Mouse (Mus musculus): ENCODE measurements around the gene Tbl1xr1.

The Tbl1xr1 gene

DNA sequence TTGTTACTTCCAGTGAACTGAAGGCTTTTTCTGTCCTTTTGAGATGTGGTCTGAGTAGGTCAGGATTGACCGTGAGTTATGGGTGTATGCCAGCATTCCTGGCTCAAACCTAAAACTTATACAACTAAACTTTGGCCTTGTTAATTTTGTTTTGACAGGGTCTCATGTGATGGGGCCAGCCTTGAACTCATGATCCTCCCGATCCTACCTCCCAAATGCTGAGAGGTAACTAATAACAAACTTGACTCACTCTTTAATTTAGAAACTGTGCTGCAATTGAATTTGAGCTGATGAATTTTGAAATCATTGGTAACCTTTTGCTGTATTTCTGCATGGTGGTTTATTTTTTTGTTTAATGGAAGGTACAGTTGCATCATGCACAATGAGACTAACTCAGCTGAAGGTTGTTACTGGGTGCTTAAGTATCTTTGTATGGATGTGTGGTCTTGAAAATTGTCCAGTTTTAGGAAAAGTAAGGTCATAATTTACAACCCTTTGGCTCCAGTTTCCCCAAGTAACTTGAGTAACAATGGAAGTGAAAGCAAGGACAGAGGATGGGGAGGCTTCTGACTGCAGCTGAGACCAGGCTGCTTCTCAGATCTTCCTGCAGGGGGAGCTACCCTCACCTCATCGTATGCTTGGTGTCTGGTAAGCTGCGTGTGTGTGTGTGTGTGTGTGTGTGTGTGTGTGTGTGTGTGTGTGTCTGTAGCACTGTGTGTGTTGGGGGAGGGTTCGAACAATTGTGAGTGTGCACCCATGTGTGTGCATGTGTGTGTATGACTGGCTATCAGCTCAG lies 66.6 kb downstream of the Tbl1xr1 start:
- DNase-seq (ENCODE audit: low spot score in 2 of 2), result peak in 1 of 2 experiments; percentile 36

DNA sequence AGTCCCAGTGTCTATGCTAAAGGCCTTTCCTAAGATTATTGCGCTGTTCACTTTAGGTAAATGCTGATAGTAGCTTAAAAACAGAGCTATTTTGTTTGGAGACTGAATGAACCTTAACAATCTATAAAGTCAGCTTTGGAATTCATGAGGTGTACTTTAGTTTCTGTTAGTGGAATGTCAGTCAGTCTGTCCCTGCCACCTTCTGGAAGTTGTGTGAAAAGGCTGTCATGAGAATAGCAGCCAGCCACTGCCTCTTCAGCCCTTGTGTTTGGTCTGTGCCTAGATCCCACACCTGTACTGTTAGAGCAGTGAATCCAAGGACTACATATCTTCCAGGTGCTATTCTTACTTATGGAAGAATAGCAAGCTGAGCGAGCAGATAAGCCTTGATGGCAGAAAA lies 67.8 kb downstream of the Tbl1xr1 start:
- no peak for DNase-seq (ENCODE audit: low spot score in 2 of 2)

DNA sequence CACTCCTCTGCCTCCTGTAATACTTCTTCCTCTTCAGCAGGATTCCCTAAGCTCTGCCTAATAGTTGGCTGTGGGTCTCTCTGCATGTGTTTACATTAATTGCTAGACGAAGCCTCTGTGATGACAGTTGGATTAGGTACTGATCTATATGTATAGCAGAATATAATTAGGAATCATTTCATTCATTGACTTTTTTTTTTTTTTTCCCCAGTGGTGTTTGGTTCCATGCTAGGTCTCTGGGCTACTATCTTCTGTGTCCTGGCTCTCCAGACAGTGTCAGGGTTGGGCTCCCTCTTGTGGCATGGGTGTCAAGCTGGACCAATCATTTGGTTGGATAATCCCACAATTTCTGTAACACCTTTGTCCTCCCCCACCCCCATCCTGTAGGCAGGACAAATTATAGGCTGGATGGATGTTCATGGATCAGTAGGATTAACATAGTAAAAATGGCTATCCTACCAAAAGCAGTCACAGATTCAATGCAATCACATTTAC lies 71.0 kb downstream of the Tbl1xr1 start:
- no peak for DNase-seq (ENCODE audit: low spot score in 2 of 2)

DNA sequence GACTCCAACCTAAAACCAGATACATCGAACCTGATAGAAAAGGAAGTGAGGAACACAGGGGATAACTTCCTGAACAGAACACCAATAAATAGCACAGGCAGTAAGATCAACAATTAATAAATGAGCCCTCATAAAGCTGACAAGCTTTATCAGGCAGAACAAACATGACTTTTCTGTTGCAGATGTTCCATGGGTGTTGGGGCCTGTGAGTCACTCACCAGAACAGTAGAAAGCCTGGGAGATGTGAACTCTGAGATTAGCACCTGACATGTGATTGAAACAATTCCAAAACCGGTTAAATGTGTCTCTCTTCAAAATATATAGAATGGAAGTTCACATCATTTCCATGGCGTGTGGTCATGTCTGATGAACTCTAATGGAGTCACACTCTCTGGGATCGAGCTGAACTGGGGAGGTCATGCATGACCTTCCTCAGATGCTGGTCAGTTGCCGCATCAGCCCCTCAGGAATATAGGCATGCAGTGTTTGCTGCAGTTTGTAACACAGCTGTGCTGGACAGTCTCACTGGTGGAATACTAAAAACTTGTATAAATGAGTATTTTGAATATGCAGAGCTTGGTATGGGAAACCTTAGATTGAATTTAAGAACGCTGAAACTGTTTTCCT lies 72.0 kb downstream of the Tbl1xr1 start:
- DNase-seq (ENCODE audit: low spot score in 2 of 2), result no peak

DNA sequence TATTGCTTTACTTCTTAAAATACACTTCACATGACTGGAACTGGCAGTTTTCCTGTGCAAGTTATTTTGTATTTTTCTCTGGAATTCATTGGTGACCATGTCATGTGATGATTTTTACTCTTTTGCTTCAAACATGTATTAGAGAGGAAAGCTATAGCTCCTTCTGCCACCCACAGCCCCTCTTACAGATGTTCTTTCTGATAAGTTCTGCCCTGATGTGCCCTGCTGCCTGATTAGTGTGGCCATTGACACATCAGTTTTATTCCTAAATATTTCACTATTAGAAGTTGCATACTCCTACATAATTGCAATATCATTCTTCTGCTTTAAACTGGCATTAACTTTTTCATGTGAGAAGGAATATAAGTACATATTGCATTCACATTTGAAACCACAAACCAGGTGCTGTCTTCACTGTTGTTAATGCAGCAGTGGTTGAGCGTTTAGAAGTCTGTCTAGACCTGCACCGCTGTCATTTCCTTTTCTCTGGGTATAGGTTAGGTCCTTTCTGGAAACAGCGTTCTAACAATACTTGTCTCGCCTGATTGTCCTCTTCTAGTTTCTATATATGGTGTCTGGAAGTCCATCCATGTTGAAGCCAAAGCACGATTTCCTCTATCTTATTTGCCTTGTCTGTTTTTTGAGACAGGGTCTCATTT lies 74.5 kb downstream of the Tbl1xr1 start:
- DNase-seq (ENCODE audit: low spot score in 2 of 2), result no peak

DNA sequence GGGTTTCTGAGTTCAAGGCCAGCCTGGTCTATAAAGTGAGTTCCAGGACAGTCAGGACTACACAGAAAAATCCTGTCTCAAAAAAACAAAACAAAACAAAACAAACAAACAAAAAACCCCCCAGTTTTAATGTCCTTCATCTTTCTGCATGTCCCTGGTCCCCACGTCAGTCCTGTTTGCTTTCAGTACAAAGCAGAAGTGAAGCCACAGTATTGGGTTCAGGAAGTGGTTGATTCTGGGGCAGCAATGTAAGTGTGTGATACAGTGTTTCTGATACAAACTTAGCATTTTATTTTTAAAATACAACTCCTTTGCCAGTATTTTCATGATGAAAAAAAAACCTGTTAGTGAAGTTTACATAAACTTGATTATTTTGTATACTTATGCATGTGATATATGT lies 76.3 kb downstream of the Tbl1xr1 start:
- DNase-seq (ENCODE audit: low spot score in 2 of 2), result no peak

DNA sequence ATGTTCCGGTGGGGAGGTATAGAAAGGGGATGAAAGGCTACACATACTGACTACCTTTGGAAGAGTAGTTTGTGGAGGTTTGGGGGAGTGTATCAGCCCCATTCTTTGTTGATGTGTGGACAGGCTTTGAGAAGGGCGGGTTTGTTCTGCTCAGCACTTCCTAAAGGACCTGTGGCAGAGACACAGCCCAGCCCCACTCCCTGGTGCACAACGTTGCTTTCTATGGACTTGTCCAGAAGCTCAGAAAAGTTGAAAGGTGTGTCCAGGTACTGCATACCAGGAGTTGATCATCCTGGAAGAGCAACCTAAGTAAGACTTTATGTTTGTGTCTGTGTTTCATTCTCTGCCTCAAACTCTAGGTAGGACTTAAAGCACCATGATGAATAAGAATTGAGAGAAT lies 78.1 kb downstream of the Tbl1xr1 start:
- DNase-seq (ENCODE audit: low spot score in 2 of 2), result no peak

DNA sequence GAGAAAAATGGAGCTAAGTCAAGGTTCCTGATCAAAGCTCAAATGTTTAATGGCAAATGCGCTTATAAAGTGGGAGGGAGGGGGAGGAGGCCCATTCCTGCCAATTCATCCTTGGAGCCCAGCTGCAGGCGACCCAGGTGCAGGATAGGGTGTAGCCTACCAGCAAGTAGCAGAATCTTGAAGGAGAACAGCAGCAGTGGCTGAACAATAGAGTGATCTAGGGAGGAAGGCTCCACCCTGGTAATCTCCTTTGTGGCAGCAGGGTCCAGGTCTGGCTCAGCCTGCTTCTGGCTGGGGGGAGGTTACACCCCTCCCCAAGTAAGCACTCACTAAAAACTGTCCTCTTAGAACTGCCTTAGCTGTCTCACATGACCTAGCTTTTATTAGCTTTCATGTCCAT lies 79.9 kb downstream of the Tbl1xr1 start:
- DNase-seq (ENCODE audit: low spot score in 2 of 2), result no peak

DNA sequence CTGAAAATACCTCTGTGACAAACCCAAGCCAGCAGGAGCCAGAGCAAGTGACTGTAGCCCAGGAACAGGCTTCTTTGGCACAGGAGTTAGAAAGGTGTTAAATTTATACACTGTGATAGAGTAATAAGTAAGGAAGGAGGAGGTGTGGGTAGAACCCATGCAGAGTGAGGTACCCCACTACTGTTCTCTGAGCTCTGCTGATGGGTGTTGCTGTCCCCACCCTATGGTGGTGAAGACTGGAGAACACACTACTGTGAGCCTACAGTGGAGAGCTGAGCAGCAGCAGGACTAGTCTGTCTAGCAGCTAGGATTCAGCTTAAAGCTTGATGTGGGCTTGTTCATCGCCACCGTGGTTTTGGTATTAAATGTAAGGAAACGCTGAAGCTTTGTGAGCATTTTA lies 86.5 kb downstream of the Tbl1xr1 start:
- no peak for DNase-seq (ENCODE audit: low spot score in 2 of 2)

DNA sequence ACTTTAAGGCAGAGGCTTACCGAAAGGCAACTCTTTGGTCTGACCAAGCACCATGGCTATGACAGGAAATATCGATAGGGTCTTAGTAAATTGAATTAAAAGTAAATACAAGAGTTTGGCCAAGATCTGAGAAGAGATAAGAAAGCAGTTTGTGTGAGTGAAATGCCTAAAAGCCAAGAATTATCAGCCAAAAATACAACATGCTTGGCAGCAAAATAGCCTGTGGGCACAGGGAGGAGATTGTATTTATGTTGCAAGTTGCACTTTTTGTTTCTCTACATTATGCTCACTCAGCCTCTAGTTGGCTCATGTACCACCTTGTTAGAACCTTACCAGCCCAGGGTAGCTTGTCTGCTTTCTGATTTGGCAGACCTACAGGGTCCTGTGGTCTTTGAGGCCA lies 91.4 kb downstream of the Tbl1xr1 start:
- no peak for DNase-seq (ENCODE audit: low spot score in 2 of 2)

DNA sequence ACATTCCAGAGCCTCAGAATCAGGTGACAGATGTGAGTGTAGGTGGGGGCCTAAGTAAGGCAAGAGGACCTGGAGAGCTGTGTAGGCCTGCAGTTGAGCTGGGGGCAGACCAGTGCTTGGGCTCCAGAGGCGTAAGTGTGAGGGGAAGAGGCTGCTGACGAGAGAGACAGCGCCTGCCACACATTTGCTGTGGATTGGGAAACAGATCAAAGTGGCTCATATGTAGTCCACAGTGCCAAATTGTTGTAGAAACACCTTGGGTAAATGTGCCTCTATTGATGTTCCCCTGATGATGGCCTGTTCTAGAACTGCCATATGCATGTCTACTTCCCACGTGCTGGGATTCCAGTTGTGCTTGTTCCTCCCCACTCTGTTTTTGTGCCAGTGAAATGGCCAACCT lies 92.0 kb downstream of the Tbl1xr1 start:
- no peak for DNase-seq (ENCODE audit: low spot score in 2 of 2)

DNA sequence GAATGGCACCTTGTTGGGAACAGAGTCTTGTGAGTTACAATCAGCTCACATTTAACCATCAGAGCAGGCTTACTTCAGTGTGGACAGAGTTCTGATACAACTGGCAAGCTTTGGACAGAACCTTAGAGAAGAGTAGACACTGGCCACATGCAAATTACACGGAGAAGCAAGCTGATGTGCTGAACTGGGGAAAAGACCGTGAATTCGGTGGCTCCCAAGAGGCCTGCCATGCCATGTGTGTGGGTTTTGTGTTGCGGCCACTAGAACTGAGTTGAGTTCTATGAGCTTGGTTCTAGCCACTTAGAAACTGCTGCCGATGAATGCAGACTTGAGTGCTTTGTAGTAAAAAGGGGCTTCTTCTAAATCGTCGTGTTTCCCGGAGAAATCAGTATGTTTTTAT lies 95.1 kb downstream of the Tbl1xr1 start:
- no peak for DNase-seq (ENCODE audit: low spot score in 2 of 2)

DNA sequence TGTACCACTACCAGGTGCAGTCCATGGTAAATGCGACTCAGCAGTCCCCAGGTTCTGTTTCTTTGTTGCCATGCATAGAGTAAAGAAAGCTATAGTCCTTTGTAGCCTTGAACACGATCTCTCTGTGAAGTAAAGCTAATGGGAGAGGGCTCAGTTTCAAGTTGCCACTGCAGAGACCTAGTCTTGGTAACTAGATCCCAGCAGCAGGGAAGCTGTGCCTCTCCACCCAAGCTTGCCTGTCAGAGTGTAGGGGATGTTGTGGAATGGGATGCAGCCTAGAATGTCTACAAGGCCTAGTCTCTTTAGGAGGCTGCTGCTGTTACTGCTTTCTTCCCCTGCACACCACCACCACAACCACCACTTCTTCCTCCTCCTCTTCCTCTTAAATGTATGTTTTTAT lies 96.0 kb downstream of the Tbl1xr1 start:
- DNase-seq (ENCODE audit: low spot score in 2 of 2), result no peak

DNA sequence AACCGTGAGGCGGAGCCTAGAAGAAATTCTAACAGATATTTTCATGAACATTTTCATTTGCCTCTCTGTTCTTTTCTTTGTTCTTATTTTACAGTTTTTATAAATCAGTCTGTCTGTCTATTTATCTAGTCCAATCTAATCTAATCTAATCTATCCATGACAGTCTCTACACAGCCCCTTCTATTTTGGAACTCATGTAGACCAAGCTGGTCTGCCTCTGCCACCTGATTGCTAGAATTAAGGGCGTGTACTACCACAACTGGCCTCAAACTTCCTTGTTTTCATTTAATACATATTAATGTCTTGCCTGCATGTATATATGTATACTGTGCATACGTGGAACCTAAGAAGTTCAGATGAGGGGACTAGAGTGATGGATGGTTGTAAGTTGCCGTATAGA lies 96.7 kb downstream of the Tbl1xr1 start:
- no peak for DNase-seq (ENCODE audit: low spot score in 2 of 2)

DNA sequence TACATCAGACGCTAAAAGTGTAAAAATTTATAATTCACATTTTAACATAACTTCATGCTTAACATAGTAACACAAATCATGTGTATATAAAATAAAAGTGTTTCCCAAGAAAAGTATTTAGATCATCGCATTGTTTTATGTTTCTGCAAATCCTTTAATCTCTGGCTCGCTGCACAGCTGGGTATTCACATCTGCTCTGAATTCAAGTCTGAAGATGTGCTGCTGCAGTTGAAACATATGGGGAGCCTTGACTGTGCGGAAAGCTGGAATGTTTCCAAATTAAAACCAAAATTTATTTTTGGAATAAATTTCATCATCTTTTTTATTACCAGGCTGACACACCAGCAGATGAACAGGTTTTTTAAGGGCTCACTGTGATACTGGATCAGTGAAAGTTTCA lies 97.8 kb downstream of the Tbl1xr1 start:
- DNase-seq (ENCODE audit: low spot score in 2 of 2), result no peak

DNA sequence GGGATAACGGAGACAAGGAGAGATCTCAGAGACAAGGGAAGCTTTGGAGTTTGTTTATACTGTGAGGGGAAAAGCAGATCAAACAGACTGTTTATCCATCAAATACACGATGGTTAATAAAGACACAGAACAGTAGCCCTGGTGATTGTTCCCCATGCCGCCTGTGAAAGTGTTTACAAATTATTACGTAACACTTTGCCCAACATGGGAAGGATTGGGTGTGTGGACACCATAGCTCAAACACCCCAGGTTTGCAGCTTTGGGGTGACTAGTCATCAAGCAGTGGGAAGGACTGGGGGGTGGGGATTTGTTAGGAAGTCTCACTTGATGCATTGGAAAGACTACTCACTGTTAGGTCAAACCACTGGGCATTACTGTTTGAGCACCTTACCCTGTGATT lies 103.6 kb downstream of the Tbl1xr1 start:
- DNase-seq (ENCODE audit: low spot score in 2 of 2), result no peak

DNA sequence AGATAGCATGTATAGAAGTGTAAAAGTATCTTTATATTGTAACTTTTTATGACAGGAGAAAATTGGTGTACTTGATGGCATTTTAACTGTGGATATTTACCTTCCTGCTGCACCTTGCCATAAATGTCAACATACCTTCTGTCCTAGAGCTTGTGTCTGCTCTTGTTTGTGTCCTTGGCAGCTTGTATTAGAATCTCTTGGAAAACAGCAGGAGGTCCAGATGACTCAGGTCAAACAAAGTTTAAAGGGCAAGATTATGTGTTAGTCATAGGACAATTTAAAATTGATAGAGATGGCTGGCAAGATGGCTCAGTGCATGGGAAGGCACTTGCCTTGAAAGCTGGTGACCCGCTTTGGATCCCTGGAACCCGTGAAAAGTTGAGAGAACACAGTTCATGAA lies 104.6 kb downstream of the Tbl1xr1 start:
- DNase-seq (ENCODE audit: low spot score in 2 of 2), result no peak

DNA sequence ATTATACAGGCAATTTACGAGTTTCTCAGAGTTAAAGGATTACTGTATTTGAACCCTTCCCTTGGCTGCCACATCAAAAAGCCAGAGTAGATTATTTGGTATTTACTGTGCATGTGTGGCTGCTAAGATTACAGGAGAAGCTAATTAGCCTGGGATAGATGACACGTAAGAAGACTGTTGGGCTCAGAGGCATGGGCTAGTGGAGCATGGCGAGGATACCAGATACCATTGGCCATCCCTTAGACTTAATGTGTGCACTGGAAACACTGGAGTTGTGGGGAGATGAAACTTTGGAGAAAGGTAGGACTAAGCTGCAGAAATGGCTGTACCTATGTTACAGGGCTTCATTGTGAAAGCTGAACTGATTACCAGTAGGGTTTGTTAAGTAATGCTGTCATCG lies 108.8 kb downstream of the Tbl1xr1 start:
- DNase-seq (ENCODE audit: low spot score in 2 of 2), result no peak

DNA sequence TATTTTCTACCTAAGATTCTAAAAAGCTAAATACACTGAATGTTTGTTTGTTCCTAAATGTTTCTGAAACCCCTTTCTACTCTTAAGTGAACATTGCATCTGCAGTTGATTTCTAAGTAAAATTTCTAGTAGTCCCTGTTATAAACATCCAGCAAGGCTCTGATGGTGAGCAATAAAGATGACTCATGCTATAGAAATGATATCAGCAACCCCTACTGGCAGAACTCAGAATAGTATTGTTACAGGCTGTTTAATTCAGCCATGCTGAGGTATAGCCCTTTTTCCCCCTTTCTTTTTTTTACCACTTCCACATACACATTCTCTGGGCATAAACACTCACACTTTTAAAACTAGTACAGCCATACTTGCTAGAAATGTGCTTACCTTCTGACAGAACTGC lies 114.0 kb downstream of the Tbl1xr1 start:
- no peak for DNase-seq (ENCODE audit: low spot score in 2 of 2)

DNA sequence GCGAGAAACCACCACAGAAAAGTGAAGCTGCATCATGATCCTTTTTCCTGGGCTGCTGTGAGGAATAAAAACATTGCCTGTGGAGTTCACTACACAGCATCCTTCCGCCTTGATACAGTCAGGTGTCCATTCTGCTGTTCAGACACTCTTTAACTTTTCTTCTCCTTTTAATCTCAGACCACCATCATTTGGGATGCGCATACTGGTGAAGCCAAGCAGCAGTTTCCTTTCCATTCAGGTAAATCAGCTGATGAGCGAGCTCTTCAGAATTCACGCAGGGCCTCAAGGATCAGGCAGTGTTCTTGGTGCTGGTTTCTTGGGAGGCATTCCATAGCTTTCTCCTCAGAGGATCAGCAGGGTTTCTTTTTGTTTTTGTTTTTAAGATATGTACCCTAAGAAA lies 116.5 kb downstream of the Tbl1xr1 start:
- no peak for DNase-seq (ENCODE audit: low spot score in 2 of 2)

DNA sequence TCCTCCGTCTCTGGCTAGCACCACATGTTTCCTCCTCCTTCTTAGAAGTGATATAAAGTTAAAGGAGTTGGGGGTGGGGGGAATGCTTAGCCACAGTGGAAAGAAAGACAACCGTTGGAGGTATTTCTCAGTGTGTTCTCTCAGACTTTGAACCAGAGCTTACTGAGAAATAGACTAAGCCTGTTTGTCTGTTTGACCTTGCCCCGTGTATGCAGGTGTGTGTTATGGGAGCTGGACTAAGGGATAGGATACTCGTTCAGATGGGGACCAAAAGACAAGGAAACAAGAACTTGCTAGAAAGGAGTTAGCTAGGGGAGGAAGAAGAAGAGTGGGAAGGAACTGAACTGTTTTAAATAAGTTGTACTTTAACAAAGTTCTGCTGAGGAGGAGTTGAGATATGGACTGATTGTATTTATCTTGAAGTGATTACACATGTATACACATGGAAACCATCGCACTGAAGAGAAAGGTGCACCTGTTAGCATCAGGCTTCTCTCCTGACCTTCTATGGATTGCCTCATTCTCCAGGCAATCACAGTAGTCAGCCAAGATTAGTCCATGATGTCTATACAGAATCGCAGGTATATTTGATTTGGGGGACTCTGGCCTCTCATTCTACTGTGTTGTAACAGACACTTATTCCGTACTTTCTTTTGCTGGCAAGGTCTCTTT lies 117.9 kb downstream of the Tbl1xr1 start:
- DNase-seq (ENCODE audit: low spot score in 2 of 2), result no peak

DNA sequence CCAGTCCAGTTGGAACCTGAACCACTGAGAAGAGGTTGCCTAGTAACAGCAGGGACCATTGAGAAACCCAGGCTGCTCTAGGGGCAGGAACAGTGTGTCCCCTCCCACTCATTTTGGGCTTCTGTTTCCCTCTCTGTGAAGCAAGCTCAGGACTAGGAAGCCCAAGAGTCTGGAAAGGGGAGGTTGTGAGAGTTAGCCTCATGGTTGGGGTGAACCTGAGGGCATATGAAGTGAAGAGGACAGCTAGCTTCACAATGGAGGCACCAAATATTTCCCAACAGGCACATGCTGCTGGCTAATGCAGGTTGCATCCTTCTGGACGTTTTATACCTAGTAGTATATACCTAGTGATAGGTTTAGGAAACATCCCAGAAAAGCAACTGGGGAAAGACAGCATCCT lies 122.3 kb downstream of the Tbl1xr1 start:
- no peak for DNase-seq (ENCODE audit: low spot score in 2 of 2)

Data from right cerebral cortex, postnatal 10 days (tissue).